Mouse (Mus musculus): ENCODE results near the gene Lrguk. TPM values are rescaled to one million over a fixed set of nuclear protein-coding genes. Genes with fewer than 3 reads are reported as not detected.

Lrguk gene
- polyA plus RNA-seq, 1 experiment from 2014 or later: 0.97 TPM

DNA sequence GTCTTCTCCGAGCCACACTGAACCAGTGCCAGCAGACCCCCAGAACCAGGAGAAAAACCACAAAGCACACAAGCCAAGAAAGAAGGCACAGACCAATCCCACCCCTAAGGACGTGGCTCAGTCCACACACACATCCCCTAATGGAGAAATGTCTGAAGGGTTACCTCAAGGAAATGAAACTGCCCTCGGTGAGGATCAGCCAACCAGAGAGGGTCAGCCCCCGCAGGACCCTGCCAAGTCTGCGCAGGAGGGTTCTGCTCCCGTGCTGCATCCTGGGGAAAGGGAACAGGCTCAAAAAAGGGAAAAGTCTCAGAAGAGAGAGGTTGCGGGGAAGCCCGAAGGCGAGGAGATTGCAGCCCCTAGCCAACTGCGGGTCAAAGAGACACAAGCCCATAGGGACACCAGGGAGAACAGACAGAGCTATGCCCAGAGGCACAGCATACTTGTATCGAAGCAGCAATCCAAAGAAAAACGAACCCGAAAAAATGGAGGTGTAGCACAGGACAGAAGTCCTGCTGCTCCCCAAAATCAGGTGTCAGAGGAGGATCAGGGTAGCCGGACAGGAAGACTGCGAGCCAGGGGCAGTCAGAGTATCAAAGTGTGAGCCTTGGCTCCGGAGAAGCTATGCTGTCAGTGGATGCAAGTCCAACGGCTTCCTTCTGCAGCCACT lies 74.1 kb downstream of the Lrguk start:
- Histone ChIP-seq H3K36me3 (ENCODE audit: control insufficient read depth, insufficient read depth, low read length) (no peaks in the 10 kb centered on the region), H3K4me2 (no peak overlapping the region), H3K9ac (ENCODE audit: low read depth, low read length) (no peak overlapping the region), H3K27me3 (ENCODE audit: control insufficient read depth, insufficient read depth, low read length) (no peaks in the 10 kb centered on the region), H3K4me3 (ENCODE audit: low read depth, low read length) (no peak overlapping the region), H3K9me3 (replicated peaks; ENCODE audit: control insufficient read depth, low read length) (no peaks in the 10 kb centered on the region), H3K27ac (ENCODE audit: low read depth, low read length) (no peak overlapping the region), H3K4me1 (ENCODE audit: control insufficient read depth, insufficient read depth, low read length) (no peaks in the 10 kb centered on the region)
- no peak for ATAC-seq (replicated peaks; ENCODE audit: insufficient number of reproducible peaks, low FRiP score, low TSS enrichment)
- WGBS (ENCODE audit: insufficient replicate concordance): 80% methylated on average over 17 of the region's 17 CpGs

DNA sequence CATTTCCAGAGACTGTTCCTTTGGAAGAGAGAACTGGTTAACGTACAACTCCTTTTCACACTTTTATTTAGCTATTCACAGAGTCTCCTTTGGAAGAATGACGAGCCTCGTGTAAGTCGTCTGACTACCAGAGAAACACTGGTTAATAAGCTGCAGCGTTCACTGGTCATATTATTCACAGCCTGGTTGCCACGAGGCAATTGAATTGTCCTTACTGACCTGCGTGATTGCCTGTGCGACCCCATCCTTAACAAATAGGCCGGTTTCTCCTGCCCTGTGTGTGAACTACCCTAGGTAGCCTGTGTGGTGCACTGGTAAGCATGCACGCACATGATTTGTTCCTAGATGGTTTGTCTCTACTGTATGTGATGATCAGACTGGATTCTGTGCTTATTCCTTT lies 81.3 kb downstream of the Lrguk start:
- no peak overlapping the region for H3K4me3 ChIP-seq (ENCODE audit: low read depth, low read length)
- no peak overlapping the region for H3K9ac ChIP-seq (ENCODE audit: low read depth, low read length)
- H3K36me3 ChIP-seq (ENCODE audit: control insufficient read depth, insufficient read depth, low read length): no peaks in the 10 kb centered on the region
- H3K27me3 ChIP-seq (ENCODE audit: control insufficient read depth, insufficient read depth, low read length): no peaks in the 10 kb centered on the region
- no peaks in the 10 kb centered on the region for H3K9me3 ChIP-seq (replicated peaks; ENCODE audit: control insufficient read depth, low read length)
- no peak overlapping the region for H3K4me2 ChIP-seq
- H3K4me1 ChIP-seq (ENCODE audit: control insufficient read depth, insufficient read depth, low read length): no peaks in the 10 kb centered on the region
- 83% methylated on average over 10 of the region's 10 CpGs for WGBS (ENCODE audit: insufficient replicate concordance)
- H3K27ac ChIP-seq (ENCODE audit: low read depth, low read length): no peak overlapping the region
- ATAC-seq (replicated peaks; ENCODE audit: insufficient number of reproducible peaks, low FRiP score, low TSS enrichment): no peak

- Histone ChIP-seq H3K9ac (ENCODE audit: low read depth, low read length) (no peak overlapping the region), H3K36me3 (ENCODE audit: control insufficient read depth, insufficient read depth, low read length) (no peaks in the 10 kb centered on the region), H3K27ac (ENCODE audit: low read depth, low read length) (no peak overlapping the region), H3K9me3 (replicated peaks; ENCODE audit: control insufficient read depth, low read length) (no peaks in the 10 kb centered on the region), H3K4me2 (no peak overlapping the region), H3K4me3 (ENCODE audit: low read depth, low read length) (no peak overlapping the region), H3K27me3 (ENCODE audit: control insufficient read depth, insufficient read depth, low read length) (no peaks in the 10 kb centered on the region), H3K4me1 (ENCODE audit: control insufficient read depth, insufficient read depth, low read length) (no peaks in the 10 kb centered on the region)
- no peak for ATAC-seq (replicated peaks; ENCODE audit: insufficient number of reproducible peaks, low FRiP score, low TSS enrichment)
- 81% methylated on average over 6 of the region's 6 CpGs for WGBS (ENCODE audit: insufficient replicate concordance)
Observed at GRCm38 (mm10) chr6:34111406-34111805, 82.2 kb downstream of the Lrguk start.

GRCm38 (mm10) chr6:34116838-34117478 lies 87.7 kb downstream of the Lrguk start:
- Histone ChIP-seq H3K27ac (ENCODE audit: low read depth, low read length) (no peak overlapping the region), H3K4me3 (ENCODE audit: low read depth, low read length) (no peak overlapping the region), H3K36me3 (ENCODE audit: control insufficient read depth, insufficient read depth, low read length) (no peaks in the 10 kb centered on the region), H3K27me3 (ENCODE audit: control insufficient read depth, insufficient read depth, low read length) (no peaks in the 10 kb centered on the region), H3K4me1 (ENCODE audit: control insufficient read depth, insufficient read depth, low read length) (no peaks in the 10 kb centered on the region), H3K9ac (ENCODE audit: low read depth, low read length) (no peak overlapping the region), H3K9me3 (replicated peaks; ENCODE audit: control insufficient read depth, low read length) (no peaks in the 10 kb centered on the region), H3K4me2 (no peak overlapping the region)
- WGBS (ENCODE audit: insufficient replicate concordance): 89% methylated on average over 7 of the region's 7 CpGs
- no peak for ATAC-seq (replicated peaks; ENCODE audit: insufficient number of reproducible peaks, low FRiP score, low TSS enrichment)

- no peak overlapping the region for H3K27ac ChIP-seq (ENCODE audit: low read depth, low read length)
- H3K9me3 ChIP-seq (replicated peaks; ENCODE audit: control insufficient read depth, low read length): no peaks in the 10 kb centered on the region
- no peak overlapping the region for H3K4me3 ChIP-seq (ENCODE audit: low read depth, low read length)
- no peaks in the 10 kb centered on the region for H3K36me3 ChIP-seq (ENCODE audit: control insufficient read depth, insufficient read depth, low read length)
- no peaks in the 10 kb centered on the region for H3K27me3 ChIP-seq (ENCODE audit: control insufficient read depth, insufficient read depth, low read length)
- ATAC-seq (replicated peaks; ENCODE audit: insufficient number of reproducible peaks, low FRiP score, low TSS enrichment): no peak
- no peak overlapping the region for H3K4me2 ChIP-seq
- H3K4me1 ChIP-seq (ENCODE audit: control insufficient read depth, insufficient read depth, low read length): no peaks in the 10 kb centered on the region; the same call in 1 of the 2 replicates
- 76% methylated on average over 2 of the region's 2 CpGs for WGBS (ENCODE audit: insufficient replicate concordance)
- H3K9ac ChIP-seq (ENCODE audit: low read depth, low read length): no peak overlapping the region
Observed at GRCm38 (mm10) chr6:34124401-34124800, 95.2 kb downstream of the Lrguk start.

DNA sequence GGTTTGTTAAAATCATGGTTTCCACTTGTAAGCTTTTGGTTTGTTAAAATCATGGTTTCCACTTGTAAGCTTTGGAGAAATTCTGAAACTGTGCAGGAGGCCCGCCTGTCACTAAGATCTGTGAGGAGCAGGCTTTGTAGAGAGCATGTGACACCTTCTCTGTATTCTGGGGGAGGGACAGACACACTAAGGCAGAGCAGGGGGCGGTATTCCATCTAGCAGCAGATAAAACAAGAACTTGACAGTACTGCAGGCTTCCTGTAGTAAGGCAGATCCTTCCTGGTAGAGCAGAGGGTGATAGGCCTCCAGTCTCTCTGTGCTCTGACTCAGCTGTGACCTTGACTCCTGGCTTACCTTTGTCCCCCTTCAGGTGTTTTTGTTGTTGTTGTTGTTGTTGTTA lies 100.0 kb downstream of the Lrguk start:
- Histone ChIP-seq H3K27ac (ENCODE audit: low read depth, low read length) (no peak overlapping the region), H3K27me3 (ENCODE audit: control insufficient read depth, insufficient read depth, low read length) (no peaks in the 10 kb centered on the region), H3K9ac (ENCODE audit: low read depth, low read length) (no peak overlapping the region), H3K4me1 (ENCODE audit: control insufficient read depth, insufficient read depth, low read length) (no peaks in the 10 kb centered on the region; the same call in 1 of the 2 replicates), H3K4me3 (ENCODE audit: low read depth, low read length) (no peak overlapping the region), H3K36me3 (ENCODE audit: control insufficient read depth, insufficient read depth, low read length) (no peaks in the 10 kb centered on the region), H3K9me3 (replicated peaks; ENCODE audit: control insufficient read depth, low read length) (no peaks in the 10 kb centered on the region), H3K4me2 (no peak overlapping the region)
- 34% methylated on average over 2 of the region's 2 CpGs for WGBS (ENCODE audit: insufficient replicate concordance)
- ATAC-seq (replicated peaks; ENCODE audit: insufficient number of reproducible peaks, low FRiP score, low TSS enrichment): no peak

- no peak overlapping the region for H3K27ac ChIP-seq (ENCODE audit: low read depth, low read length)
- H3K27me3 ChIP-seq (ENCODE audit: control insufficient read depth, insufficient read depth, low read length): no peaks in the 10 kb centered on the region
- 82% methylated on average over 9 of the region's 9 CpGs for WGBS (ENCODE audit: insufficient replicate concordance)
- ATAC-seq (replicated peaks; ENCODE audit: insufficient number of reproducible peaks, low FRiP score, low TSS enrichment): no peak
- no peak overlapping the region for H3K4me2 ChIP-seq
- H3K9ac ChIP-seq (ENCODE audit: low read depth, low read length): no peak overlapping the region
- no peaks in the 10 kb centered on the region for H3K9me3 ChIP-seq (replicated peaks; ENCODE audit: control insufficient read depth, low read length)
- no peaks in the 10 kb centered on the region for H3K36me3 ChIP-seq (ENCODE audit: control insufficient read depth, insufficient read depth, low read length)
- H3K4me1 ChIP-seq (ENCODE audit: control insufficient read depth, insufficient read depth, low read length): no peaks in the 10 kb centered on the region; the same call in 1 of the 2 replicates
- no peak overlapping the region for H3K4me3 ChIP-seq (ENCODE audit: low read depth, low read length)
Observed at GRCm38 (mm10) chr6:34132391-34132790, 103.1 kb downstream of the Lrguk start.

DNA sequence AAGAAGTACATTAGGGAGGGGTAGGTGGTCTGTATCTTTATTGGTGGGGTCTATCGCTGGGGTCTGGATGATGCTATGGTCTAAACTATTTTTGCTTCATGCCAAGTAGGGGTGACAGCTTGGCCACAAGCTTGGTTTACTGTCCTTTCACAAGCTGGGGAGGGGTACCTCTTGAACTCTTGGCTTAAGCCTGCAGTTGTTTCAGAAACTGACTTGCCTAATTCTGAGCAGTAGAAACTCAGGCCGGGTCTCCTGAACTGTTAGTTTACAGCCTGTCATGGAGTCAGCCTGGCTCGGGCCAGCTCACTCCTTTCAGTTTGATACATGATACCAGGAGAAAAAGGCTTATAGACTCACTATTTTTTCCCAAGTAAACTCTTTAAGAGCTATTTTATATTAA lies 109.1 kb downstream of the Lrguk start:
- no peak overlapping the region for H3K27ac ChIP-seq (ENCODE audit: low read depth, low read length)
- no peaks in the 10 kb centered on the region for H3K27me3 ChIP-seq (ENCODE audit: control insufficient read depth, insufficient read depth, low read length)
- no peak overlapping the region for H3K4me3 ChIP-seq (ENCODE audit: low read depth, low read length)
- H3K9ac ChIP-seq (ENCODE audit: low read depth, low read length): no peak overlapping the region
- 77% methylated on average over 3 of the region's 3 CpGs for WGBS (ENCODE audit: insufficient replicate concordance)
- H3K36me3 ChIP-seq (ENCODE audit: control insufficient read depth, insufficient read depth, low read length): no peaks in the 10 kb centered on the region
- no peaks in the 10 kb centered on the region for H3K9me3 ChIP-seq (replicated peaks; ENCODE audit: control insufficient read depth, low read length)
- H3K4me1 ChIP-seq (ENCODE audit: control insufficient read depth, insufficient read depth, low read length): no peaks in the 10 kb centered on the region
- no peak for ATAC-seq (replicated peaks; ENCODE audit: insufficient number of reproducible peaks, low FRiP score, low TSS enrichment)
- H3K4me2 ChIP-seq: no peak overlapping the region

- 63% methylated on average over 11 of the region's 11 CpGs for WGBS (ENCODE audit: insufficient replicate concordance)
- Histone ChIP-seq H3K9ac (ENCODE audit: low read depth, low read length) (no peak overlapping the region), H3K9me3 (replicated peaks; ENCODE audit: control insufficient read depth, low read length) (no peaks in the 10 kb centered on the region), H3K4me3 (ENCODE audit: low read depth, low read length) (no peak overlapping the region), H3K27ac (ENCODE audit: low read depth, low read length) (no peak overlapping the region), H3K36me3 (ENCODE audit: control insufficient read depth, insufficient read depth, low read length) (no peaks in the 10 kb centered on the region), H3K27me3 (ENCODE audit: control insufficient read depth, insufficient read depth, low read length) (no peaks in the 10 kb centered on the region), H3K4me2 (no peak overlapping the region), H3K4me1 (ENCODE audit: control insufficient read depth, insufficient read depth, low read length) (no peaks in the 10 kb centered on the region)
- ATAC-seq (replicated peaks; ENCODE audit: insufficient number of reproducible peaks, low FRiP score, low TSS enrichment): no peak
Observed at GRCm38 (mm10) chr6:34142931-34143330, 113.7 kb downstream of the Lrguk start.
